Mouse (Mus musculus) intestine, embryonic 14.5 days (tissue): ENCODE results near the gene Atf3. TPM values are rescaled to one million over a fixed set of nuclear protein-coding genes. Genes with fewer than 3 reads are reported as not detected.

Experiments
- ATAC-seq: fragments of 200-750 bp; cut with Nextera tagmentation; replicated peaks from 2 replicates; pipeline ENCODE4 v1.8.0; 2017; ENCODE audit warnings: low read depth, moderate number of reproducible peaks, moderate TSS enrichment, moderate library complexity; ENCODE audit not compliant: low FRiP score, low TSS enrichment
- DNase-seq: peaks from one replicate; pipeline ENCODE4 v3.0.0-alpha.2; 2018; ENCODE audit warnings: low spot score
- H3K27ac ChIP-seq: fragments of 300-500 bp; sonication (generic); 2 replicates; pipeline ENCODE4 v1.5.1; 2014; ENCODE audit warnings: low read depth, mild to moderate bottlenecking, control low read depth
- H3K27me3 ChIP-seq: fragments of 300-500 bp; sonication (generic); replicated peaks from 2 replicates; pipeline ENCODE4 v1.6.1; 2014; ENCODE audit warnings: low read length, control low read depth; ENCODE audit not compliant: control insufficient read depth, insufficient read depth
- H3K36me3 ChIP-seq: fragments of 300-500 bp; sonication (generic); 2 replicates; pipeline ENCODE4 v1.6.1; 2014; ENCODE audit warnings: low read length, control low read depth; ENCODE audit not compliant: control insufficient read depth, insufficient read depth
- H3K4me1 ChIP-seq: fragments of 300-500 bp; sonication (generic); replicated peaks from 2 replicates; pipeline ENCODE4 v1.6.1; 2014; ENCODE audit warnings: low read length, control low read depth, mixed read lengths; ENCODE audit not compliant: control insufficient read depth, insufficient read depth
- H3K4me2 ChIP-seq: fragments of 300-500 bp; sonication (generic); 2 replicates; pipeline ENCODE4 v1.6.1; 2014; ENCODE audit warnings: low read length
- H3K4me3 ChIP-seq: fragments of 300-500 bp; sonication (generic); 2 replicates; pipeline ENCODE4 v1.5.1; 2014; ENCODE audit warnings: low read depth, low read length, control low read depth, mixed read lengths
- H3K9ac ChIP-seq: fragments of 300-500 bp; sonication (generic); 2 replicates; pipeline ENCODE4 v1.6.1; 2014; ENCODE audit warnings: mild to moderate bottlenecking, low read length
- H3K9me3 ChIP-seq: fragments of 300-500 bp; sonication (generic); 2 replicates; pipeline ENCODE4 v1.6.1; 2016; ENCODE audit warnings: low read length, control low read depth; ENCODE audit not compliant: control insufficient read depth
- WGBS: fragments of 180-500 bp; shearing (Covaris S2); extraction: QIAGEN DNeasy Blood & Tissue Kit; methylation state at CpG from one replicate; pipeline ENCODE4 v1.1.7; 2014; 5-methylcytosine and 5-hydroxymethylcytosine counted together
- polyA plus RNA-seq: library from polyadenylated mRNA; unstranded; fragments of >200 nt; fragmentation: Nextera tagmentation; extraction: Ambion mirVana; gene quantifications from 2 replicates; pipeline ENCODE4 v1.2.1, GENCODE M21; 2014

The Atf3 gene
- polyA plus RNA-seq, 1 experiment from 2014 or later: 4.4 TPM

GRCm38 (mm10) chr1:191211096-191211495, 6.7 kb downstream of the Atf3 start:
- no peak for DNase-seq
- Histone ChIP-seq H3K4me1 (0 out of 2 replicates have a peak, but pooled peaks cover under 1% of the 10 kb centered on the region), H3K4me3 (no peak overlapping the region), H3K9me3 (no peaks in the 10 kb centered on the region), H3K36me3 (no peaks in the 10 kb centered on the region), H3K4me2 (no peak overlapping the region), H3K27ac (no peak overlapping the region), H3K27me3 (no peaks in the 10 kb centered on the region), H3K9ac (no peak overlapping the region)
- no peak for ATAC-seq
- WGBS: 45% methylated on average over 2 of the region's 2 CpGs

GRCm38 (mm10) chr1:191205791-191206190, 12.0 kb downstream of the Atf3 start:
- Histone ChIP-seq H3K9me3 (no peaks in the 10 kb centered on the region), H3K27ac (no peak overlapping the region), H3K4me3 (no peak overlapping the region), H3K4me1 (no peaks in the 10 kb centered on the region), H3K27me3 (no peaks in the 10 kb centered on the region), H3K9ac (no peak overlapping the region), H3K4me2 (no peak overlapping the region), H3K36me3 (no peaks in the 10 kb centered on the region)
- WGBS: 74% methylated on average over 5 of the region's 5 CpGs
- no peak for DNase-seq
- no peak for ATAC-seq

GRCm38 (mm10) chr1:191204876-191205275, 13.0 kb downstream of the Atf3 start:
- H3K4me2 ChIP-seq: no peak overlapping the region
- H3K27me3 ChIP-seq: no peaks in the 10 kb centered on the region
- H3K36me3 ChIP-seq: no peaks in the 10 kb centered on the region
- DNase-seq (no peak), ATAC-seq (no peak)
- no peak overlapping the region for H3K27ac ChIP-seq
- H3K4me3 ChIP-seq: no peak overlapping the region
- WGBS: 66% methylated on average over 5 of the region's 5 CpGs
- H3K4me1 ChIP-seq: no peaks in the 10 kb centered on the region
- H3K9ac ChIP-seq: no peak overlapping the region
- no peaks in the 10 kb centered on the region for H3K9me3 ChIP-seq

- H3K27ac ChIP-seq: no peak overlapping the region
- no peaks in the 10 kb centered on the region for H3K9me3 ChIP-seq
- DNase-seq (no peak), ATAC-seq (no peak)
- no peak overlapping the region for H3K9ac ChIP-seq
- H3K36me3 ChIP-seq: no peaks in the 10 kb centered on the region
- no peaks in the 10 kb centered on the region for H3K4me1 ChIP-seq
- 71% methylated on average over 2 of the region's 2 CpGs for WGBS
- H3K4me2 ChIP-seq: no peak overlapping the region
- no peak overlapping the region for H3K4me3 ChIP-seq
- H3K27me3 ChIP-seq: no peaks in the 10 kb centered on the region
Measured at GRCm38 (mm10) chr1:191203496-191203895, 14.3 kb downstream of the Atf3 start.

GRCm38 (mm10) chr1:191202208-191202952, 15.5 kb downstream of the Atf3 start:
- Histone ChIP-seq H3K4me3 (no peak overlapping the region), H3K27me3 (no peaks in the 10 kb centered on the region), H3K9ac (no peak overlapping the region), H3K27ac (no peak overlapping the region), H3K36me3 (no peaks in the 10 kb centered on the region), H3K4me2 (no peak overlapping the region), H3K9me3 (no peaks in the 10 kb centered on the region), H3K4me1 (no peaks in the 10 kb centered on the region)
- DNase-seq (no peak), ATAC-seq (no peak)
- WGBS: 84% methylated on average over 11 of the region's 11 CpGs

GRCm38 (mm10) chr1:191200816-191201602, 16.8 kb downstream of the Atf3 start:
- DNase-seq: no peak
- Histone ChIP-seq H3K9ac (no peak overlapping the region), H3K27me3 (no peaks in the 10 kb centered on the region), H3K4me3 (no peak overlapping the region), H3K4me2 (no peak overlapping the region), H3K27ac (no peak overlapping the region), H3K4me1 (no peaks in the 10 kb centered on the region), H3K36me3 (no peaks in the 10 kb centered on the region), H3K9me3 (no peaks in the 10 kb centered on the region)
- no peak for ATAC-seq
- 85% methylated on average over 9 of the region's 9 CpGs for WGBS

GRCm38 (mm10) chr1:191197916-191198315, 19.9 kb downstream of the Atf3 start:
- no peak overlapping the region for H3K4me3 ChIP-seq
- ATAC-seq (no peak), DNase-seq (no peak)
- H3K9ac ChIP-seq: no peak overlapping the region
- no peaks in the 10 kb centered on the region for H3K9me3 ChIP-seq
- WGBS: 75% methylated on average over 7 of the region's 7 CpGs
- H3K4me1 ChIP-seq: 0 out of 2 replicates have a peak, but pooled peaks cover 3% of the 10 kb centered on the region
- no peak overlapping the region for H3K4me2 ChIP-seq
- no peaks in the 10 kb centered on the region for H3K27me3 ChIP-seq
- H3K27ac ChIP-seq: no peak overlapping the region
- H3K36me3 ChIP-seq: no peaks in the 10 kb centered on the region

- H3K4me3 ChIP-seq: no peak overlapping the region
- DNase-seq (no peak), ATAC-seq (no peak)
- H3K27me3 ChIP-seq: no peaks in the 10 kb centered on the region
- no peak overlapping the region for H3K27ac ChIP-seq
- H3K36me3 ChIP-seq: no peaks in the 10 kb centered on the region
- no peaks in the 10 kb centered on the region for H3K9me3 ChIP-seq
- 89% methylated on average over 6 of the region's 6 CpGs for WGBS
- H3K4me1 ChIP-seq: 0 out of 2 replicates have a peak, but pooled peaks cover 3% of the 10 kb centered on the region
- no peak overlapping the region for H3K9ac ChIP-seq
- H3K4me2 ChIP-seq: no peak overlapping the region
Measured at GRCm38 (mm10) chr1:191196016-191196415, 21.8 kb downstream of the Atf3 start.
